Mouse (Mus musculus): ENCODE data around the gene Bnc2. TPM values are rescaled to one million over a fixed set of nuclear protein-coding genes. Genes with fewer than 3 reads are reported as not detected.

Bnc2 gene
- polyA plus RNA-seq, 1 experiment from 2014 or later: 7.7 TPM

DNA sequence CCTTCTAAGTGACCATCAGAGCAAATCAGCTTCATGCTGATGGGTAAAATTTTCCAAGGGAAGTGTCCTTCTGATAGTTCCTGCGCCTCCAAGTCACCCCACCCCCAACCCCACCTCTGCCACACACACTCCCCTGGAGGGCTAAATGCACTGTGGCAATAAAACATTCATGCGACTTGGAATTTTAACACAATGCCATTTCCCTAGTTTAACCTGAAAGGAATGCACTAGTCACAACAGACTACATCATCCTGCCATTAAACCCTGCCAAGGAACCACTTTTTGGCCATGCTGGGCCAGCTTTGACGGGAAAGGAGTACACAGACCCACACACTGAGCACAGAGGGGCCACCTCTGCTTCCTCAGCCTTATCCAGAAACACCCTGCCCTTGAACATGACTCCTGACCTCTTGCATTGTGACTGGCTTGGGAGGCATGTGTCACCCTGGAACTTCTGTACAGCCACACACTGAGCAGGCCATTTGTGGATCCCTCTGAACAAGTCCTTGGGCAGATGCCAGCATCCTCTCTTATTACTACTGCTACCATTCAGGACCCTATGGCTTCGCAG lies 151.3 kb downstream of the Bnc2 start:
- Histone ChIP-seq H3K9me3 (no peaks in the 10 kb centered on the region), H3K27ac (peak overlapping the region; percentile 76), H3K27me3 (ENCODE audit: insufficient read depth, poor library complexity, severe bottlenecking) (no peaks in the 10 kb centered on the region), H3K4me3 (no peak overlapping the region), H3K4me1 (peaks cover 15% of the 10 kb centered on the region), H3K36me3 (no peaks in the 10 kb centered on the region)
- 32% methylated on average over 4 of the region's 4 CpGs for WGBS
- DNase-seq (ENCODE audit: low spot score): no peak

DNA sequence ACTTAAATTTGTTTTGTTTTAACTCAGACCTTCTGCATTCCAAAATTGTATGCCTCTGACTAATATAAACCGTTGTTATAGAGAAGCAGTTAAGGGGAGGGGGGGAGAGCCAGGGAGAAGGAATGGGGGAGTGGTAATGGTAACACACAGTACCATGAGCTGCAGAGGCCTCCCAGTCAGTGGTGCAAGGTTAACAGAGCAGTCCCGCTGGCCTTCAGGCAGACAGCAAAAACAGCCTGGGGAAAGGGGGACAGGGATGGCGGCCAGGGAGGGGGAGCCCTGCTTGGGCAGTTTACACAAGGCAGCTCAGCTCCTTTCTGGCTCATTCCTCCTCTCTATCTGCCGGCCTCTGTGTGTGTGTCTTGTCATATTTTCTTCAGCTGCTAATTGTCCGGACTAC lies 151.9 kb downstream of the Bnc2 start:
- Histone ChIP-seq H3K4me3 (no peak overlapping the region), H3K27ac (peak overlapping the region; percentile 76), H3K27me3 (ENCODE audit: insufficient read depth, poor library complexity, severe bottlenecking) (no peaks in the 10 kb centered on the region), H3K9me3 (no peaks in the 10 kb centered on the region), H3K4me1 (peaks cover 15% of the 10 kb centered on the region), H3K36me3 (no peaks in the 10 kb centered on the region)
- WGBS: 13% methylated on average over 5 of the region's 5 CpGs
- no peak for DNase-seq (ENCODE audit: low spot score)

DNA sequence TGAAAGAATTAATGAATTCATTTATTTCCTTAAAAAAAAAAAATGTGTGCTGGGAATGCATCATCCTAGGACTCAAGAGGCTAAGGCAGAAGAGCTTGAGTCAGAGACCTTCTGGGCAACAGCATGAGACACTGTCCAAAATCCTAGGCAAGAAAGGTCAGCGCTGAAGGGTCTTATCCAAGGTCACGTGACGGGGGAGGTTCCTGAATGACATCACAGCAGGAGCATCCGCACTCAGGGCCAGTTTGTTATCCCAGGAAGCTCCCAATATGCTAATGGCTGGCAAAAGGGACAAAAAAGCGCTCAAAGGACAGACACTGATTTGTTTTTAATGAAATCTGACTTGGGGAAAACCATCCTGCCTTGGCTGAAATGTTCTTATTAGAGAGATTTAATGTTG lies 153.5 kb downstream of the Bnc2 start:
- Histone ChIP-seq H3K9me3 (no peaks in the 10 kb centered on the region), H3K4me1 (peaks cover 10% of the 10 kb centered on the region), H3K4me3 (no peak overlapping the region), H3K27ac (no peak overlapping the region), H3K27me3 (ENCODE audit: insufficient read depth, poor library complexity, severe bottlenecking) (no peaks in the 10 kb centered on the region), H3K36me3 (no peaks in the 10 kb centered on the region)
- no peak for DNase-seq (ENCODE audit: low spot score)
- 83% methylated on average over 5 of the region's 5 CpGs for WGBS

DNA sequence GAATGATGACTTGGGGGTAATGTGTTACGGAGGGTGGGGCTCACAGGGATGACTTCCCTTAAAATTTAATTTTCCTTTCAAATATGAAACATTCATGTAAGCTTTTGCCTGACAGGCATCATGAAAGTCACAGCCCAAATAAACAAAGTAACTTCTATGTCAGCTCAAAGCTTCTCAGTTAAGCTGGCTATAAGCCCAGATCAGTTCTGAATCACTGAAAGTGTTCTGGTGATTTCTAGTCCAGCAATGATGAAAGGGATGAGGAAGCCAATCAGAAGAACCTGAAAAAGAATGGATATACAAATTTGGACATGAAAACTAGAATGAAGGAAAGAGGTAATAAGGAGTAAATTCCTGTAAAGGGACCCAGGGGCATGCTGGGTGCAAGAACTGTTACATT lies 164.6 kb downstream of the Bnc2 start:
- Histone ChIP-seq H3K27me3 (ENCODE audit: insufficient read depth, poor library complexity, severe bottlenecking) (no peaks in the 10 kb centered on the region), H3K4me1 (no peaks in the 10 kb centered on the region), H3K9me3 (no peaks in the 10 kb centered on the region), H3K4me3 (no peak overlapping the region), H3K27ac (no peak overlapping the region), H3K36me3 (no peaks in the 10 kb centered on the region)
- WGBS: 81% methylated on average over 1 of the region's 1 CpGs
- no peak for DNase-seq (ENCODE audit: low spot score)

DNA sequence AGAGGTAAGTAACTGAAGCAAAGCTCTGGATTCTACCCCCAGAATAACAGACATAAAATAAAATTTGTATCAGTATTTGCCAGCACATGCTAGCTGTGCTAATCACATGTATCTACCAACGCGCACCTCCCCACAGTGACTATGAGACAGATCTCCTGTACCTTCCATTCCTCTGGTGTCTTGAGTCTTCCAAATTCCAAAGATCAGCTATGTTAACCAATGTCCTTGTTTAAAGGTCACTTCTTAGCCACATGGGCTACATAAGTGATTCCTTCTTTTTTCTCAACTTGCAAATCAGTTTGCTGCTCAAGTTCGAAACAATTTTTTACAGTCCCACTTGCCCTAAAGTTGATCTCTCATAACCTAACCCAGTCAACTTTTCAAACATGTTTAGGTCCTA lies 167.5 kb downstream of the Bnc2 start:
- Histone ChIP-seq H3K36me3 (no peaks in the 10 kb centered on the region), H3K27me3 (ENCODE audit: insufficient read depth, poor library complexity, severe bottlenecking) (no peaks in the 10 kb centered on the region), H3K27ac (no peak overlapping the region), H3K4me1 (no peaks in the 10 kb centered on the region), H3K9me3 (no peaks in the 10 kb centered on the region), H3K4me3 (no peak overlapping the region)
- WGBS: 94% methylated on average over 3 of the region's 3 CpGs
- DNase-seq (ENCODE audit: low spot score): no peak

DNA sequence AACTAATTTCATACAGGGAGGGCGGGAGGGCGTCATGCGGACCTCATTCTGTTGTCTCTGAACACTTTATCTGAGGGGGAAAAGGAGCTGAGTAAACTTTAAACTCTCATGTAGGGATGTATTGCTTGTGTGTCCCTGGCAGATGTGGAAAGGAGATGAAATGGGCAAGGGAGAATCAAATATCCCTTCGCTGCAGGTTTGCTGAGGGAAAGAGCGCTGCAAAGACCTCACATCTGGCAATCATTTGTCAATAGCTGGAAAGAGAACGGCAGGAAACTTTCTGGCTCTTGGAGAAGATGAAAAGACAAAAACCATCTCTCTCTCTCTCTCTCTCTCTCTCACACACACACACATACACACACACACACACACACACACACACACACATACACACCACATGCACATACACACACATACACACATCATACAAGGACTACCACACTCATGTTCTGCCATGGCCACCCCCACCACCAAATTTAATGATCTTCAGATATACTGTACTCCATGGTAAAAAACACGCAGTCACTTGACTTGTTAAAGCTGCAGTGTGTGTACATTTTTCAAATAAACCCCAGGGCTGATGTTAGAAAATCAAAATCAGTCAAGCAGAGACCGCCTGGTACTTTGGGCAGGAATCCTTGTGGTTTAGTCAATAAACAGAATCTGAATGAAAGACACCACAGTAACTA lies 172.3 kb downstream of the Bnc2 start:
- Histone ChIP-seq H3K4me1 (peaks cover 5% of the 10 kb centered on the region; the same call in 1 of the 2 replicates), H3K36me3 (no peaks in the 10 kb centered on the region), H3K4me3 (no peak overlapping the region), H3K9me3 (no peaks in the 10 kb centered on the region), H3K27me3 (ENCODE audit: insufficient read depth, poor library complexity, severe bottlenecking) (no peaks in the 10 kb centered on the region), H3K27ac (no peak overlapping the region)
- DNase-seq (ENCODE audit: low spot score): no peak
- 72% methylated on average over 8 of the region's 8 CpGs for WGBS

DNA sequence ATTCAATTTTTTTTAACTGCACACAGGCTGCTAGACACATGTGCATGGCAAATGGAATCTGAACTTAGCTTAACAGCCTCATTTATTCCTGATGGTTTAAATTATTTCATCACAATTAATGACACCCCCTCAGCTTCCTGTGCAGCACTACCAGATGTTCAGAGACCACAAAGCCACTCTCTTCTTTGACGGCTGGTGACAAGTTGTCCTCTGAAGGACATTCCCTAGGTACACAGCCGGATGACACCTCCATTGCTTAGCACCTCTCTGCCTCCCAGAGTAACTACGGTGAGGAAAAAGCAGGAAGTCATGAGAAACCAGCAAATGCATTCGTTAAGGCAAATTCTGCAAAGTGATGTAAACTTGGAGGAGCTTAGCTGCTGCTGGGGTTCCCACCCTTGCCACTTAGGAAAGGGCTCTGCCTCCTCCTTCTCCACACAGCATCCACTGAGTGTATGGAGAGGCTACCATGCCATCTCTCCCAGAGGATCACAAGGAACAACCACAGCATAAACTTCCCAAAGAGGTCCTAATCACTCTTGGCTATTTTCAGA lies 174.2 kb downstream of the Bnc2 start:
- H3K9me3 ChIP-seq: no peaks in the 10 kb centered on the region
- H3K27me3 ChIP-seq (ENCODE audit: insufficient read depth, poor library complexity, severe bottlenecking): no peaks in the 10 kb centered on the region
- H3K4me1 ChIP-seq: peaks cover 5% of the 10 kb centered on the region; the same call in 1 of the 2 replicates
- no peak for DNase-seq (ENCODE audit: low spot score)
- no peaks in the 10 kb centered on the region for H3K36me3 ChIP-seq
- H3K4me3 ChIP-seq: no peak overlapping the region
- H3K27ac ChIP-seq: no peak overlapping the region
- 32% methylated on average over 4 of the region's 4 CpGs for WGBS

DNA sequence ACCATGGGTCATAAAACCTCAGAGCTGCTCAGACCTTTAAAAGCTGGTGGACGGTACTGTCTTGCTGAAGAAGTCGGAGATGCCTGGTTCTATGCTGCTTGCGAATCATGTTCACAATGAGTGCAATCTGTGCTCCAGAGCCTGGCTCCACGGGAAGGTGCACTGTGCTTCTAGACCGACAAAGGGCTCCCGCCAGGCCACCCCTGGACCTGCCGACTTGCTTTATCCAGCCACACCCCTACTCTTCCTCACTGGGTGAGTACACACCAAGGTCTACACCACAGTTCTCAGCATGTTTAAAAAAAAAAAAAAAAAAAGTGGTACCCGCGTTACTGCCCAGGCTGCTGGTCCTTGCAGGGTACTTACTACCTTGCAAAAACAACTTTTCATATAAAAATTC lies 174.8 kb downstream of the Bnc2 start:
- Histone ChIP-seq H3K27ac (no peak overlapping the region), H3K4me1 (peaks cover 5% of the 10 kb centered on the region; the same call in 1 of the 2 replicates), H3K36me3 (no peaks in the 10 kb centered on the region), H3K27me3 (ENCODE audit: insufficient read depth, poor library complexity, severe bottlenecking) (no peaks in the 10 kb centered on the region), H3K4me3 (no peak overlapping the region), H3K9me3 (no peaks in the 10 kb centered on the region)
- 62% methylated on average over 9 of the region's 9 CpGs for WGBS
- no peak for DNase-seq (ENCODE audit: low spot score)

DNA sequence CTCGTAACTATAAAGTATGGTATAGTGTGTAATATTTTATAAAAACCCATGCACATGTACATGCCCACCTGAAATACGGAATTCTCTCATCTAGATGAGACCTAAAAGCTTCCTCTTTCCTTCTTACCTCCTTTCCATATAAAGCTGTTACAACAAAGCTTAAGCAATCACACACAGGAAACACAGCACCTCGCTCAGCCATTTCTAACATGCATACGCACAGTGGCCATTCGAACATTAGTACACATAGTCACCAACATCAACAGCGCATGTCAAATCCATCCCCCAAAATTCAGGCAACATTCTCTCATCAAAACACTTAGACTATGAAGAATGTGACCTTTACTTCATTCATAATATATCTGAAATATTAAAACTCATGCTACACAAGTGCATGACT lies 176.6 kb downstream of the Bnc2 start:
- no peak overlapping the region for H3K4me3 ChIP-seq
- no peak overlapping the region for H3K27ac ChIP-seq
- DNase-seq (ENCODE audit: low spot score): no peak
- H3K9me3 ChIP-seq: no peaks in the 10 kb centered on the region
- H3K36me3 ChIP-seq: no peaks in the 10 kb centered on the region
- H3K27me3 ChIP-seq (ENCODE audit: insufficient read depth, poor library complexity, severe bottlenecking): no peaks in the 10 kb centered on the region
- WGBS: 89% methylated on average over 6 of the region's 6 CpGs
- peaks cover 5% of the 10 kb centered on the region; the same call in 1 of the 2 replicates for H3K4me1 ChIP-seq

DNA sequence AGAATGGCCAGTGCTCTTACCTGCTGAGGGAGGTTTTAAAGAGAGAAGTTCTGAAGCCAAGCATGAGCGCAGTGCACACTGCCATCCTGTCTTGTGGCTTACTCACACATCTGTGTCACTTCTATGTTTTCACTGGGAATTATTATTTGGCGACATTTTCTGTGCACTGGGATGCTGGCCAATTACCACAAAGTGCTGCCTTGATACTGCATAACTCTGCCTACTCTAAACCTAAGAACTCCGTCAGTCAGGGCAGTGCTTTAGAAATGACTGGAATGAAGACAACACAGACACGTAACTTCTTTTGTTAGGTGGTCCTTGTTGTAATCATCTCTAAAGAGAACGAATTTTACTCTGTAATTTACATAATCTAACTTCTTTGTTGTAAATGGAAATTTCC lies 186.8 kb downstream of the Bnc2 start:
- no peaks in the 10 kb centered on the region for H3K4me1 ChIP-seq
- no peaks in the 10 kb centered on the region for H3K9me3 ChIP-seq
- no peaks in the 10 kb centered on the region for H3K27me3 ChIP-seq (ENCODE audit: insufficient read depth, poor library complexity, severe bottlenecking)
- no peak overlapping the region for H3K4me3 ChIP-seq
- no peak for DNase-seq (ENCODE audit: low spot score)
- whole genome bisulfite sequencing: 75% methylated on average over 5 of the region's 5 CpGs
- no peak overlapping the region for H3K27ac ChIP-seq
- no peaks in the 10 kb centered on the region for H3K36me3 ChIP-seq

DNA sequence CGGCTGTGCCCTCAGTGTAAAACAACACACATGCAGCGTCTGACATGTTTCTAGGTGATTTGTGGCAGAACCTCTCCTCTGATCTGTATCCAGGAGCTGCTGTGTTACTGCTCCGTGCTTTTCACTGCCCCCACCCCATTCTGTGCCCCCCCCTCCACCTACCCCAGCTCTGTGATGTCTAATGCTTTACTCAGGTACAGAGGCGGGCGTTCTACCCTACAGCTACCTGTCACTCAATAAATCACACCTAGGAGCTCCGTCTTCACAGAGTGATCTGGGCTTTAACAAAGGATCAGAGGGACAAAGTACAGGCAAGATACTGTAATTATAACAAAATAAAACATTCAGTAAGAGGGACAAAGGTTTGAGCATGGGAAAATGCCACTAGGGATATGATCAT lies 192.4 kb downstream of the Bnc2 start:
- Histone ChIP-seq H3K4me3 (no peak overlapping the region), H3K9me3 (no peaks in the 10 kb centered on the region), H3K27ac (no peak overlapping the region), H3K27me3 (ENCODE audit: insufficient read depth, poor library complexity, severe bottlenecking) (no peaks in the 10 kb centered on the region), H3K4me1 (no peaks in the 10 kb centered on the region), H3K36me3 (no peaks in the 10 kb centered on the region)
- no peak for DNase-seq (ENCODE audit: low spot score)
- 73% methylated on average over 6 of the region's 6 CpGs for WGBS

DNA sequence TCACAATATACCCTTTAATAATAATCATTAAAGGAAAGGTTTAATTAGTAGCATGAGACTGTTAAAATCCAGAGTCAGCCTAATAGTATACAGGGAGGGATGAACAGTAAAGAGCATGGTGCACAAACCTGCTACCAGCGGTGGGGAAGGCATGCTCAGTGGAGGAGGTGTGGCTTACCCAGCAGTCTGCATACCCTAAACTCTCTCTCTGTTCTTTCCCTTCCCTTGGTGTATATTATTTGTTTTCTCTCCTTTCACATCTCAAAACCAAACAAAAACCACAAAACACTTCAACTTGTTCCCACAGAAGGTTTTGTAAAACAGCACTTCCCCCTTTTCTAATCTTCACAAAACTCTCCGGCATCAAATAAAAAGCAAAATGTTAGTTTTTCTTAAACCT lies 202.4 kb downstream of the Bnc2 start:
- no peaks in the 10 kb centered on the region for H3K36me3 ChIP-seq
- no peak overlapping the region for H3K4me3 ChIP-seq
- no peaks in the 10 kb centered on the region for H3K4me1 ChIP-seq
- H3K27ac ChIP-seq: no peak overlapping the region
- H3K27me3 ChIP-seq (ENCODE audit: insufficient read depth, poor library complexity, severe bottlenecking): no peaks in the 10 kb centered on the region
- WGBS: 82% methylated on average over 2 of the region's 2 CpGs
- no peak for DNase-seq (ENCODE audit: low spot score)
- no peaks in the 10 kb centered on the region for H3K9me3 ChIP-seq

DNA sequence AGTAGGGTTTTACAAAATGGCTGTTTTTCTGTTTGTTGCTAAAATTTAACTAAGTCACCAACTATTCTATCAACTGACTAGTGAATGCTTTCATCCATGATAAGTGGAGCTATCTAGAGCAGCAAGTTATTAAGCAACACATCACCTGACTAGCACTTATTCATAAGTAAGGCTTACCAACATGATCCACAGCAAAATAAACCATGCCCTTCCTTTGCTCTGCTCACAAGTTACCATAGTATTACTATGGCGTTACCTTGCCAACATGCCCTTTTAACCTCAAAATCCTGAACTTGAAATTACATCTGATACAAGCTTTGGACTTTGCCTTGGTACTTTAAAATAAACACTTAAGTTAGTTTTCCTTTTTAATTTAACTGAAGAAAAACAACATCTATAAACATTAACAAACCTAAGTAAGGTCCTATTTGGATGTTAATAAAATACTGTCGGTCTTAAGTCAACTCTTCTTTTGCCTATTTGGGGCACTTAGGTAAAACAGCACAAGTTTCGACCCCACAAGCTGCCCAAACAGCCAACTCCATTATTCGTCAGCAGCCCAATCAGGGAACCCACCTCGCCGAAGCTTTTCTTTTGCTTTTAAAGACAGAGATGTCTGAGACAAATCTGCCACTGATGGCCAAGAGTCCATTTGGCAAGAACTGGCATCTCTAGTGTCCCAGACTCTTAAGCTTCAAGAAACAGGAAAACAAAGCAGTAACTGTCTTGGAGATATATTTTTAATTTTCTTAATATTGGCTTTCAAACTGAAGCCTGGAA lies 204.8 kb downstream of the Bnc2 start:
- no peak overlapping the region for H3K27ac ChIP-seq
- no peaks in the 10 kb centered on the region for H3K9me3 ChIP-seq
- H3K4me3 ChIP-seq: no peak overlapping the region
- no peak for DNase-seq (ENCODE audit: low spot score)
- WGBS: 87% methylated on average over 6 of the region's 6 CpGs
- H3K27me3 ChIP-seq (ENCODE audit: insufficient read depth, poor library complexity, severe bottlenecking): no peaks in the 10 kb centered on the region
- H3K4me1 ChIP-seq: no peaks in the 10 kb centered on the region
- H3K36me3 ChIP-seq: no peaks in the 10 kb centered on the region
